Mouse (Mus musculus) ES-E14 (cell line): ENCODE data around the gene Six6.

Experiments used
- HCFC1 ChIP-seq: IDR thresholded peaks from 2 replicates; pipeline ENCODE4 v1.6.1; 2012; ENCODE audit warnings: low read length, inconsistent platforms, borderline replicate concordance; ENCODE audit not compliant: insufficient read depth
- MAFK ChIP-seq: IDR thresholded peaks from 2 replicates; pipeline ENCODE4 v1.6.1; 2014; ENCODE audit warnings: mild to moderate bottlenecking, low read depth, low read length, inconsistent platforms; ENCODE audit not compliant: insufficient read depth
- ZC3H11A ChIP-seq: IDR thresholded peaks from 2 replicates; pipeline ENCODE4 v1.6.1; 2012; ENCODE audit warnings: low read depth, mild to moderate bottlenecking, inconsistent platforms, low read length, borderline replicate concordance
- ZNF384 ChIP-seq: IDR thresholded peaks from 2 replicates; pipeline ENCODE4 v1.6.1; 2012; ENCODE audit warnings: low read depth, low read length, inconsistent platforms

DNA sequence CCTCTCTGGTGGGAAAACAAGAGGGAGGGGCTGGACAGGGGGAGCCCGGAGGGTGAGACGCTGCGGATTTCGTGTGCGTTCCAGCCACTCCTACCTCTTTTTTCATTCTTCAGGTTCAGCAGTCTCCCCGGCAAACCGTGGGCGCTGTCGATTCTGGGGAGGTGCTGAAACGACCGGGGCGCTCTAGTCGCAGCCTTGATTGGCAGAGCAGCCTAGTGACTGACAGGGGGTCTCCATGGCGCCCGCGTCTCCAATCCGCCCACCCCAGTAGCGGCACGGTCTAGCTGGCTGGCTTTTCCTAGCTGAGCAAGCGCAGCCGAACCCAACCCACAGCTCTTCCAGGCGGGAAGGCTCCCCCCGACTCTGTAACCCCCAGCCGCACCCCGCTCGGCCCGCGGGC lies at the start of gene Six6:
- peak; percentile 64; the same call in 1 of the 2 replicates for TF ChIP-seq ZNF384
- TF ChIP-seq MAFK = no peak
- no peak for TF ChIP-seq HCFC1
- TF ChIP-seq ZC3H11A = no peak
